Comparison of ENCODE assay signal across 21 mouse cellular contexts in the genomic region with DNA sequence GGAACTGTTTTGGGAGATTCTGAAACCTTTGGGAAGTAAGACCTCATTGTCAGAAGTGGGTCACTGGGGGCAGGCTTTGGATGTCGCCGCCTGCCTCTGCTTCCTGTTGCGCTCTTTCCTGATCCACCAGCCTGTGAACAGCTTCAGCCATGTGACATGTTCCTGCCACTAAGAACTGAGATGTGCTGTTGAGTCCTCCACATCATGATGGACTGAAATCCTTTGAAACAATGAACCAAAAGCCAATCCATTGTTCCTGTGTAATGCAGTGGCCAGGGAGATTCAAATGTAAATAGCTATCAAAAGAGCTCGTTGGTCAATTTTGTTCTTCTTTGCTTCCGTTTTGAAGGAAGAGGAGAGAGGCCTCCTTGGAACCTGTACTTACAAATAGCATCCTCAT.
"Had no signal": no experiment of that assay in that cellular context is flagged by ENCODE, and none has a peak within 500 bp of the region (broad histone marks: within the 10 kb centered on the region; RNA-seq: fewer than 3 reads in every experiment).

No protein-coding gene starts in this region.

- H3K9me3 ChIP-seq: heart, embryonic 10.5 days; heart, embryonic 12.5 days; hindbrain, embryonic 13.5 days; hindbrain, embryonic 15.5 days; limb, embryonic 12.5 days; liver, embryonic 13.5 days; liver, embryonic 15.5 days had no signal

- H3K36me3 ChIP-seq: heart, embryonic 10.5 days; heart, embryonic 12.5 days; hindbrain, embryonic 13.5 days; hindbrain, embryonic 15.5 days; limb, embryonic 12.5 days; liver, embryonic 13.5 days; liver, embryonic 15.5 days had no signal

- DNase-seq: gastrocnemius, postnatal 14 days; gastrocnemius, postnatal 36 days; heart, adult 18-20 months; heart, postnatal 10 days; heart, postnatal 36 days; kidney, adult 18-20 months; kidney, adult 8-10 months; kidney, postnatal 10 days; kidney, postnatal 25 days; kidney, postnatal 4 days; left cerebral cortex, postnatal 4 days; liver; liver, embryonic 13.5 days had no signal

- H3K27me3 ChIP-seq: heart, embryonic 12.5 days; hindbrain, embryonic 13.5 days; hindbrain, embryonic 15.5 days; limb, embryonic 12.5 days; liver, embryonic 13.5 days; liver, embryonic 15.5 days had no signal

- H3K27ac ChIP-seq: heart, embryonic 10.5 days; hindbrain, embryonic 13.5 days; hindbrain, embryonic 15.5 days; hindbrain, postnatal 0 days; layer of hippocampus, adult 2 months; limb, embryonic 12.5 days; liver, embryonic 13.5 days; liver, embryonic 15.5 days had no signal

- H3K4me3 ChIP-seq: heart, embryonic 10.5 days; heart, embryonic 12.5 days; hindbrain, embryonic 13.5 days; hindbrain, embryonic 15.5 days; layer of hippocampus, adult 2 months; limb, embryonic 12.5 days; liver, embryonic 13.5 days; liver, embryonic 15.5 days had no signal

- H3K4me1 ChIP-seq: heart, embryonic 10.5 days; heart, embryonic 12.5 days; hindbrain, embryonic 13.5 days; hindbrain, embryonic 15.5 days; limb, embryonic 12.5 days; liver, embryonic 13.5 days; liver, embryonic 15.5 days had no signal
